Mouse (Mus musculus): ENCODE results near the gene Gamt. TPM values are rescaled to one million over a fixed set of nuclear protein-coding genes. Genes with fewer than 3 reads are reported as not detected.

The Gamt gene
- 15.8 and 19.5 TPM in 2 replicates for polyA plus RNA-seq (2015; fragmentation: Nextera tagmentation; extraction: Ambion mirVana)

- peaks cover 25% of the 10 kb centered on the region for H3K4me1 ChIP-seq (ENCODE audit: control insufficient read depth, insufficient read depth, low read length)
- peaks cover 13% of the 10 kb centered on the region for H3K36me3 ChIP-seq (ENCODE audit: control insufficient read depth, insufficient read depth, low read length)
- H3K9ac ChIP-seq (ENCODE audit: low read depth, low read length) = peak within 1 kb of the TSS; percentile 61
- no peaks in the 10 kb centered on the region for H3K9me3 ChIP-seq (replicated peaks; ENCODE audit: control insufficient read depth, low read length, poor library complexity, severe bottlenecking)
- H3K27me3 ChIP-seq (ENCODE audit: control insufficient read depth, insufficient read depth, low read depth, low read length) = no peaks in the 10 kb centered on the region
- peak; percentile 79 for ATAC-seq
- H3K4me3 ChIP-seq (ENCODE audit: low read depth, low read length) = peak within 1 kb of the TSS; percentile 44
- under 1% methylated on average over 49 of the region's 49 CpGs for WGBS
- peak within 1 kb of the TSS; percentile 80 for H3K27ac ChIP-seq (ENCODE audit: low read length)
- H3K4me2 ChIP-seq (ENCODE audit: low read length) = peak within 1 kb of the TSS; percentile 91
Measured at GRCm38 (mm10) chr10:80260642-80261584, at the start of gene Gamt, which contains the start of gene Dazap1. Gamt (minus strand) TSS chr10:80261012. Dazap1 (plus strand) TSS chr10:80261486.

GRCm38 (mm10) chr10:80304862-80305261 is 44.0 kb upstream of the Gamt start:
- H3K36me3 ChIP-seq (ENCODE audit: control insufficient read depth, insufficient read depth, low read length) = peaks cover 54% of the 10 kb centered on the region
- ATAC-seq = no peak
- WGBS = 35% methylated on average over 25 of the region's 25 CpGs
- H3K9me3 ChIP-seq (replicated peaks; ENCODE audit: control insufficient read depth, low read length, poor library complexity, severe bottlenecking) = no peaks in the 10 kb centered on the region
- H3K4me2 ChIP-seq (ENCODE audit: low read length) = peak overlapping the region; percentile 20; the same call in 1 of the 2 replicates
- H3K9ac ChIP-seq (ENCODE audit: low read depth, low read length) = no peak overlapping the region; the same call in 1 of the 2 replicates
- H3K4me1 ChIP-seq (ENCODE audit: control insufficient read depth, insufficient read depth, low read length) = peaks cover 37% of the 10 kb centered on the region
- H3K4me3 ChIP-seq (ENCODE audit: low read depth, low read length) = no peak overlapping the region
- no peak overlapping the region for H3K27ac ChIP-seq (ENCODE audit: low read length)
- H3K27me3 ChIP-seq (ENCODE audit: control insufficient read depth, insufficient read depth, low read depth, low read length) = no peaks in the 10 kb centered on the region

- peak overlapping the region; percentile 32; the same call in 1 of the 2 replicates for H3K9ac ChIP-seq (ENCODE audit: low read depth, low read length)
- no peaks in the 10 kb centered on the region for H3K9me3 ChIP-seq (replicated peaks; ENCODE audit: control insufficient read depth, low read length, poor library complexity, severe bottlenecking)
- no peak overlapping the region for H3K4me3 ChIP-seq (ENCODE audit: low read depth, low read length)
- H3K36me3 ChIP-seq (ENCODE audit: control insufficient read depth, insufficient read depth, low read length) = peaks cover 53% of the 10 kb centered on the region
- no peaks in the 10 kb centered on the region for H3K27me3 ChIP-seq (ENCODE audit: control insufficient read depth, insufficient read depth, low read depth, low read length)
- H3K27ac ChIP-seq (ENCODE audit: low read length) = no peak overlapping the region
- H3K4me1 ChIP-seq (ENCODE audit: control insufficient read depth, insufficient read depth, low read length) = peaks cover 37% of the 10 kb centered on the region
- WGBS = 46% methylated on average over 12 of the region's 12 CpGs
- H3K4me2 ChIP-seq (ENCODE audit: low read length) = peak overlapping the region; percentile 20; the same call in 1 of the 2 replicates
- no peak for ATAC-seq
Measured at GRCm38 (mm10) chr10:80304458-80304857, 43.6 kb upstream of the Gamt start.

GRCm38 (mm10) chr10:80302471-80302881 is 41.7 kb upstream of the Gamt start:
- peak overlapping the region; percentile 99 for H3K27ac ChIP-seq (ENCODE audit: low read length)
- 10% methylated on average over 9 of the region's 9 CpGs for WGBS
- H3K4me3 ChIP-seq (ENCODE audit: low read depth, low read length) = peak overlapping the region; percentile 69
- no peaks in the 10 kb centered on the region for H3K27me3 ChIP-seq (ENCODE audit: control insufficient read depth, insufficient read depth, low read depth, low read length)
- peaks cover 49% of the 10 kb centered on the region for H3K4me1 ChIP-seq (ENCODE audit: control insufficient read depth, insufficient read depth, low read length)
- H3K9me3 ChIP-seq (replicated peaks; ENCODE audit: control insufficient read depth, low read length, poor library complexity, severe bottlenecking) = no peaks in the 10 kb centered on the region
- peak overlapping the region; percentile 93 for H3K9ac ChIP-seq (ENCODE audit: low read depth, low read length)
- ATAC-seq = no peak
- peaks cover 35% of the 10 kb centered on the region for H3K36me3 ChIP-seq (ENCODE audit: control insufficient read depth, insufficient read depth, low read length)
- peak overlapping the region; percentile 95 for H3K4me2 ChIP-seq (ENCODE audit: low read length)

- Histone ChIP-seq H3K4me3 (ENCODE audit: low read depth, low read length) (peak overlapping the region; percentile 69), H3K27me3 (ENCODE audit: control insufficient read depth, insufficient read depth, low read depth, low read length) (no peaks in the 10 kb centered on the region), H3K9me3 (replicated peaks; ENCODE audit: control insufficient read depth, low read length, poor library complexity, severe bottlenecking) (no peaks in the 10 kb centered on the region), H3K9ac (ENCODE audit: low read depth, low read length) (peak overlapping the region; percentile 93), H3K4me2 (ENCODE audit: low read length) (peak overlapping the region; percentile 95), H3K4me1 (ENCODE audit: control insufficient read depth, insufficient read depth, low read length) (peaks cover 52% of the 10 kb centered on the region), H3K27ac (ENCODE audit: low read length) (peak overlapping the region; percentile 99), H3K36me3 (ENCODE audit: control insufficient read depth, insufficient read depth, low read length) (peaks cover 30% of the 10 kb centered on the region)
- ATAC-seq = no peak
- 51% methylated on average over 5 of the region's 5 CpGs for WGBS
Measured at GRCm38 (mm10) chr10:80302082-80302355, 41.2 kb upstream of the Gamt start.

- peaks cover 58% of the 10 kb centered on the region for H3K4me1 ChIP-seq (ENCODE audit: control insufficient read depth, insufficient read depth, low read length)
- H3K36me3 ChIP-seq (ENCODE audit: control insufficient read depth, insufficient read depth, low read length) = peaks cover 25% of the 10 kb centered on the region
- peak overlapping the region; percentile 93 for H3K9ac ChIP-seq (ENCODE audit: low read depth, low read length)
- peak overlapping the region; percentile 95 for H3K4me2 ChIP-seq (ENCODE audit: low read length)
- no peak for ATAC-seq
- H3K4me3 ChIP-seq (ENCODE audit: low read depth, low read length) = peak overlapping the region; percentile 69
- H3K9me3 ChIP-seq (replicated peaks; ENCODE audit: control insufficient read depth, low read length, poor library complexity, severe bottlenecking) = no peaks in the 10 kb centered on the region
- 51% methylated on average over 10 of the region's 10 CpGs for WGBS
- no peaks in the 10 kb centered on the region for H3K27me3 ChIP-seq (ENCODE audit: control insufficient read depth, insufficient read depth, low read depth, low read length)
- H3K27ac ChIP-seq (ENCODE audit: low read length) = peak overlapping the region; percentile 99
Measured at GRCm38 (mm10) chr10:80301256-80302081, 40.7 kb upstream of the Gamt start.

- 7% methylated on average over 11 of the region's 11 CpGs for WGBS
- peak; percentile 82 for ATAC-seq
Measured at GRCm38 (mm10) chr10:80300672-80301181, 39.9 kb upstream of the Gamt start.

GRCm38 (mm10) chr10:80299824-80300223 is 39.0 kb upstream of the Gamt start:
- 23% methylated on average over 10 of the region's 10 CpGs for WGBS
- H3K9me3 ChIP-seq (replicated peaks; ENCODE audit: control insufficient read depth, low read length, poor library complexity, severe bottlenecking) = no peaks in the 10 kb centered on the region
- no peaks in the 10 kb centered on the region for H3K27me3 ChIP-seq (ENCODE audit: control insufficient read depth, insufficient read depth, low read depth, low read length)
- peaks cover 10% of the 10 kb centered on the region for H3K36me3 ChIP-seq (ENCODE audit: control insufficient read depth, insufficient read depth, low read length)
- H3K4me1 ChIP-seq (ENCODE audit: control insufficient read depth, insufficient read depth, low read length) = peaks cover 64% of the 10 kb centered on the region
- ATAC-seq = no peak
- H3K4me2 ChIP-seq (ENCODE audit: low read length) = peak overlapping the region; percentile 95
- H3K9ac ChIP-seq (ENCODE audit: low read depth, low read length) = peak overlapping the region; percentile 93
- H3K27ac ChIP-seq (ENCODE audit: low read length) = peak overlapping the region; percentile 99
- H3K4me3 ChIP-seq (ENCODE audit: low read depth, low read length) = peak overlapping the region; percentile 69

More at GRCm38 (mm10) chr10:80300672-80301181, 39.9 kb upstream of the Gamt start:
- H3K9me3 ChIP-seq (replicated peaks; ENCODE audit: control insufficient read depth, low read length, poor library complexity, severe bottlenecking) = no peaks in the 10 kb centered on the region
- no peaks in the 10 kb centered on the region for H3K27me3 ChIP-seq (ENCODE audit: control insufficient read depth, insufficient read depth, low read depth, low read length)
- H3K36me3 ChIP-seq (ENCODE audit: control insufficient read depth, insufficient read depth, low read length) = peaks cover 19% of the 10 kb centered on the region
- peak overlapping the region; percentile 93 for H3K9ac ChIP-seq (ENCODE audit: low read depth, low read length)
- H3K27ac ChIP-seq (ENCODE audit: low read length) = peak overlapping the region; percentile 99
- peak overlapping the region; percentile 95 for H3K4me2 ChIP-seq (ENCODE audit: low read length)
- peak overlapping the region; percentile 69 for H3K4me3 ChIP-seq (ENCODE audit: low read depth, low read length)
- peaks cover 59% of the 10 kb centered on the region for H3K4me1 ChIP-seq (ENCODE audit: control insufficient read depth, insufficient read depth, low read length)

Measured in midbrain, embryonic 16.5 days (tissue).